Mouse (Mus musculus) gonadal fat pad, adult 2 months (tissue): ENCODE data around the gene 1700028J19Rik. TPM values are rescaled to one million over a fixed set of nuclear protein-coding genes. Genes with fewer than 3 reads are reported as not detected.
"Not testable (repeated sequence)": the region's sequence is repeated elsewhere in the genome, so short reads cannot be mapped to it uniquely, and the experiment has no call there.

ENCODE experiments used
- DNase-seq: peaks from one replicate; pipeline ENCODE4 v3.0.0-alpha.2; 2012; ENCODE audit warnings: low read depth
- polyA plus RNA-seq: library from polyadenylated mRNA; depleted of rRNA; stranded (reverse); fragments of >200 nt; gene quantifications from 2 replicates; pipeline ENCODE4 v1.2.3, GENCODE M21; 2012

1700028J19Rik gene
- polyA plus RNA-seq, 1 experiment = 4.4 TPM

GRCm38 (mm10) chr7:44250732-44251275, 4.3 kb upstream of the 1700028J19Rik start:
- DNase-seq = not testable (repeated sequence)

GRCm38 (mm10) chr7:44249248-44249647, 2.8 kb upstream of the 1700028J19Rik start:
- DNase-seq = no peak

- DNase-seq = no peak
These were observed 1.5 kb upstream of the 1700028J19Rik start for GRCm38 (mm10) chr7:44247971-44248370.

- DNase-seq = no peak
These were observed 532 bp upstream of the 1700028J19Rik start for GRCm38 (mm10) chr7:44246984-44247470.

- DNase-seq = no peak
These were observed 2.4 kb downstream of the 1700028J19Rik start for GRCm38 (mm10) chr7:44244080-44244479.

- DNase-seq = no peak
These were observed 5.3 kb downstream of the 1700028J19Rik start for GRCm38 (mm10) chr7:44241163-44241562.

GRCm38 (mm10) chr7:44240712-44241111, 5.8 kb downstream of the 1700028J19Rik start:
- no peak for DNase-seq

GRCm38 (mm10) chr7:44239913-44240312, 6.6 kb downstream of the 1700028J19Rik start:
- no peak for DNase-seq

- no peak for DNase-seq
These were observed 10.6 kb downstream of the 1700028J19Rik start, which contains the start of gene Gm36864 for GRCm38 (mm10) chr7:44235909-44236308. TSS of gene Gm36864 (plus strand) at chr7:44236177.

- no peak for DNase-seq
These were observed 21.4 kb downstream of the 1700028J19Rik start, which contains the start of gene Klk1 for GRCm38 (mm10) chr7:44225076-44225475. TSS of gene Klk1 (plus strand) at chr7:44225360.

- DNase-seq = not testable (repeated sequence)
These were observed 24.2 kb downstream of the 1700028J19Rik start for GRCm38 (mm10) chr7:44222335-44222734.

- not testable (repeated sequence) for DNase-seq
These were observed 24.9 kb downstream of the 1700028J19Rik start for GRCm38 (mm10) chr7:44221601-44222000.

- no peak for DNase-seq
These were observed 30.9 kb downstream of the 1700028J19Rik start, which contains the start of gene Klk1b5 for GRCm38 (mm10) chr7:44215645-44216044. TSS of gene Klk1b5 (plus strand) at chr7:44215945.

GRCm38 (mm10) chr7:44208307-44208706, 38.2 kb downstream of the 1700028J19Rik start:
- DNase-seq = no peak

- DNase-seq = not testable (repeated sequence)
These were observed 39.4 kb downstream of the 1700028J19Rik start, which contains the start of gene Klk1b4 for GRCm38 (mm10) chr7:44207135-44207534. TSS of gene Klk1b4 (plus strand) at chr7:44207435.

- DNase-seq = no peak
These were observed 48.6 kb downstream of the 1700028J19Rik start, which contains the start of gene Klk1b3 for GRCm38 (mm10) chr7:44197891-44198290. TSS of gene Klk1b3 (plus strand) at chr7:44198191.

GRCm38 (mm10) chr7:44193466-44193865, 53.0 kb downstream of the 1700028J19Rik start:
- DNase-seq = not testable (repeated sequence)

GRCm38 (mm10) chr7:44187936-44188335, 58.6 kb downstream of the 1700028J19Rik start, which contains the start of gene Klk1b24:
TSS of gene Klk1b24 (plus strand) at chr7:44188236.
- not testable (repeated sequence) for DNase-seq

- not testable (repeated sequence) for DNase-seq
These were observed 60.0 kb downstream of the 1700028J19Rik start for GRCm38 (mm10) chr7:44186516-44186915.
